Mouse (Mus musculus) heart, postnatal 4 days (tissue): ENCODE measurements at regions not wholly inside any gene's neighbourhood (a gene's known extent, or its start where the extent isn't known, plus 50 kb on each side); places are given as distances from the start of the nearest gene placed in this dataset.

Experiments used
- DNase-seq: peaks from one replicate; pipeline ENCODE4 v3.0.0; 2021

DNA sequence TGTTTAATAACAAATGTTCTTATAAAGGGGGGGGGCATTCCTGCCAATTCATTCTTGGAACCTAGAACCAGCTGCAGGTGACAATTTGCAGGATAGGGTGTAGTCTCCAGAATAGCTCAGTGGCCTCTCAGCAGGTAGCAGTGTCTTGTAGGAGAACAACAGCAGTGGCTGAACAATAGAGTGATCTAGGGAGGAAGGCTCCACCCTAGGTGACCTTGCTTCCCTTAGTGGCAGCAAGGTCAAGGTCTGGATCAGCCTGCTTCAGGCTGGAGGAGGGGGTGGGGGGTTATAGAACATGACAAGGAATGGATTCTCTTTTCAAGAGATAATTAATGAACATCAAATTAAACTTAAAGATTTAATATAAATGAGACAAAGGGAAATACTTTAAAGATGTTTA, 358.5 kb upstream of the Tgif2lx2 start:
- DNase-seq = no peak

DNA sequence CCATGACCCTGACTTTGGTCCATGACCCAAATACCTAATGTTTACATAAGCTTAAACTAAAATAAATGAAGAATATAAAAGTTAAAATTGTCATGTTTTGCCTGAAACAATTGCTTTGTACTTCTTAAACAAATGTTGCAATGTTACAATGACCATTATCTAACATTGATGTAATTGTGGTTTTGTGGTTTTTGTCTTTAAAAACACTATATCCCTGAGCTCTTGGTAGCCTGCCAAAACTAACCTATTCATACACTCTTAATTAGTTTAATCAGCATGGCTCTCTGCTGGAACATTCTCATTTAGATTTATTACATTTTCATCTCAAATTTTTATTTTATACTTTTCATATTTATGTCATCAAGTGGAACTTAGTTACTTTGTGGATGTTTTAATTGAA, 314.4 kb upstream of the Tgif2lx2 start:
- no peak for DNase-seq

DNA sequence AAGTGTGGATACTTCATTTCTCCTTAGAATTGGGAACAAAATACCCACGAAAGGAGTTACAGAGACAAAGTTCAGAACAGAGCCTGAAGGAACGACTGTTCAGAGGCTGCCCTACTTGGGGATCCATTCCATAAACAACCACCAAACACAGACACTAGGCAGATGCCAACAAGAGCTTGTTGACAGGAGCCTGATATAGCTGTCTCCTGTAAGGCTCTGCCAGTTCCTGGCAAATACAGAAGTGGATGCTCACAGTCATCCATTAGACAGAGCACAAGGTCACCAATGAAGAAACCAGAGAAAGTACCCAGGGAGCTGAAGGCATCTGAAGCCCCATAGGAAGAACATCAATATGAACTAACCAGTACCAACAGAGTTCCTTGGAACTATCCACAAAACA, 309.9 kb upstream of the Tgif2lx2 start:
- DNase-seq = peak; percentile 8

DNA sequence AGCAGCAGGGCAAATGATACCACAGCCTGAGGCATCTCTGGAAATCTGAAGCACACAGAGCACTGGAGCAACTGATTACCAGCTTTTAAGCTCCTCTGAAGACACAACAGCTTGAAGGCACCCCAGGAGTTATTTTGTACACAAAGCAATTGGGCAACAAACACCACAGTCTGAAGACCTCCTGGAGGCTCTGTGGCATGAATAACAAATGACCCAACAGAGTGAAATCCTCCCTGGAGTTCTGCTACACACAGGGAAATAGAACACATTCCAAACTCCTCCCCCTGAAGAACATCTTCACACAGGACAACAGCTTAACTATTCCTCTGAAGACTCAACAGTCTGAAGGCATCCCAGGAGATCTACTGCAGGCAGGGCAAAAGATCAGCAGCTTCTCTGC, 291.8 kb upstream of the Tgif2lx2 start:
- no peak for DNase-seq
